Mouse (Mus musculus): ENCODE data around the gene Palm2. TPM values are rescaled to one million over a fixed set of nuclear protein-coding genes. Genes with fewer than 3 reads are reported as not detected.

The Palm2 gene
- polyA plus RNA-seq, 1 experiment from 2014 or later, result 1.4 TPM

GRCm38 (mm10) chr4:57717354-57717753 lies 283.3 kb downstream of the Palm2 start, which contains the start of gene Akap2:
TSS of gene Akap2 (plus strand) at chr4:57717657.
- H3K4me1 ChIP-seq (ENCODE audit: control insufficient read depth, insufficient read depth, low read length), result no peaks in the 10 kb centered on the region
- H3K27me3 ChIP-seq (ENCODE audit: control insufficient read depth, insufficient read depth, low read length), result no peaks in the 10 kb centered on the region
- H3K9ac ChIP-seq (ENCODE audit: low read length), result no peak within 1 kb of the TSS
- H3K27ac ChIP-seq (ENCODE audit: low read depth, low read length), result no peak within 1 kb of the TSS
- ATAC-seq (ENCODE audit: insufficient read depth, low FRiP score, low TSS enrichment) (no peak), DNase-seq (ENCODE audit: low spot score) (no peak)
- no peak within 1 kb of the TSS for H3K4me3 ChIP-seq (ENCODE audit: low read depth, low read length)
- H3K4me2 ChIP-seq (ENCODE audit: low read depth), result no peak within 1 kb of the TSS
- 86% methylated on average over 9 of the region's 9 CpGs for WGBS
- no peaks in the 10 kb centered on the region for H3K9me3 ChIP-seq (ENCODE audit: control insufficient read depth, low read length)
- H3K36me3 ChIP-seq (ENCODE audit: control insufficient read depth, insufficient read depth, low read length), result no peaks in the 10 kb centered on the region

DNA sequence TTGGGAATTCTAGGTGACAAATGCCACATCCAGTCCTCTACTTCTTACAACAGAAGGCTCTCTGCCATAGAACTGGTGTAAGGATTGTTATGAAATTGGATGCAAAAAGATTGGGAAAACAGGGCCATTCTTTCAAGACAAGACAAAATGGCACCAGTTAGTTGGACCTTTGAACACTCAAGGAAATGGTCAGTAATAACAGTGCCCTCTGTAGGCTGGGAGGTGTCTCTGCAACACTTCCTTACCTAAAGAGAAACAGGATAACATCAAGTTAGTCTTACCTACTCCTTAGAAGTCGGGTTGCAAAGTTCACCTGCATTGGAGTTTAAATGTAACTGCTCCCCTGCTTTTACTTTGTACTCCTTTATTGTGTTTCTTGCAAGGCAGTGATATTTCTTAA lies 285.3 kb downstream of the Palm2 start:
- H3K4me3 ChIP-seq (ENCODE audit: low read depth, low read length), result no peak overlapping the region
- no peaks in the 10 kb centered on the region for H3K36me3 ChIP-seq (ENCODE audit: control insufficient read depth, insufficient read depth, low read length)
- no peaks in the 10 kb centered on the region for H3K4me1 ChIP-seq (ENCODE audit: control insufficient read depth, insufficient read depth, low read length)
- no peaks in the 10 kb centered on the region for H3K27me3 ChIP-seq (ENCODE audit: control insufficient read depth, insufficient read depth, low read length)
- DNase-seq (ENCODE audit: low spot score), result no peak
- no peak overlapping the region for H3K27ac ChIP-seq (ENCODE audit: low read depth, low read length)
- H3K9me3 ChIP-seq (ENCODE audit: control insufficient read depth, low read length), result no peaks in the 10 kb centered on the region
- H3K4me2 ChIP-seq (ENCODE audit: low read depth), result no peak overlapping the region
- no peak for ATAC-seq (ENCODE audit: insufficient read depth, low FRiP score, low TSS enrichment)
- no peak overlapping the region for H3K9ac ChIP-seq (ENCODE audit: low read length)
- WGBS, result 81% methylated on average over 1 of the region's 1 CpGs

- no peak for ATAC-seq (ENCODE audit: insufficient read depth, low FRiP score, low TSS enrichment)
- 36% methylated on average over 7 of the region's 7 CpGs for WGBS
Observed at GRCm38 (mm10) chr4:57720869-57721361, 286.9 kb downstream of the Palm2 start.

GRCm38 (mm10) chr4:57722296-57722695 lies 288.2 kb downstream of the Palm2 start:
- WGBS, result 86% methylated on average over 4 of the region's 4 CpGs
- no peak for ATAC-seq (ENCODE audit: insufficient read depth, low FRiP score, low TSS enrichment)
- no peaks in the 10 kb centered on the region for H3K4me1 ChIP-seq (ENCODE audit: control insufficient read depth, insufficient read depth, low read length)

More at GRCm38 (mm10) chr4:57720869-57721361, 286.9 kb downstream of the Palm2 start:
- Histone ChIP-seq H3K4me1 (ENCODE audit: control insufficient read depth, insufficient read depth, low read length) (no peaks in the 10 kb centered on the region), H3K4me2 (ENCODE audit: low read depth) (no peak overlapping the region), H3K27ac (ENCODE audit: low read depth, low read length) (no peak overlapping the region), H3K9me3 (ENCODE audit: control insufficient read depth, low read length) (no peaks in the 10 kb centered on the region), H3K4me3 (ENCODE audit: low read depth, low read length) (no peak overlapping the region), H3K27me3 (ENCODE audit: control insufficient read depth, insufficient read depth, low read length) (no peaks in the 10 kb centered on the region), H3K36me3 (ENCODE audit: control insufficient read depth, insufficient read depth, low read length) (no peaks in the 10 kb centered on the region), H3K9ac (ENCODE audit: low read length) (no peak overlapping the region)
- no peak for DNase-seq (ENCODE audit: low spot score)

DNA sequence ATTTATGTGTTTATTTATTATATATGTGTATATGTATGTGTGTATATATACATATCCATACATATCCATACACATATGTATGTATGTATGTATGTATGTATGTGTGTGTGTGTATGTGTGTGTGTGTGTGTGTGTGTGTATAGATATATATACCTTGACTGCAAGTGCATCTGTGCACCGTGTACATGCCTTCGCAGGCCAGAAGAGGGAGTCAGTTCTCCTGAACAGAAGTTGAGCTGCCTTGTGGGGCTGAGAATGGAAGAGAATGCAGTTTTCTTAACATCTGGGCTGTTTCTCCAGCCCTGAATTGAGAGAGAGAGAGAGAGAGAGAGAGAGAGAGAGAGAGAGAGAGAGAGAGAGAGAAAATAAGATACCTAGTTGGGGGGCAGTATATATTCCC lies 289.6 kb downstream of the Palm2 start:
- WGBS, result 73% methylated on average over 2 of the region's 2 CpGs
- H3K4me1 ChIP-seq (ENCODE audit: control insufficient read depth, insufficient read depth, low read length), result no peaks in the 10 kb centered on the region
- DNase-seq (ENCODE audit: low spot score), result no peak
- H3K27ac ChIP-seq (ENCODE audit: low read depth, low read length), result no peak overlapping the region
- H3K9me3 ChIP-seq (ENCODE audit: control insufficient read depth, low read length), result no peaks in the 10 kb centered on the region
- no peak overlapping the region for H3K9ac ChIP-seq (ENCODE audit: low read length)
- no peak overlapping the region for H3K4me3 ChIP-seq (ENCODE audit: low read depth, low read length)
- H3K4me2 ChIP-seq (ENCODE audit: low read depth), result no peak overlapping the region
- no peaks in the 10 kb centered on the region for H3K36me3 ChIP-seq (ENCODE audit: control insufficient read depth, insufficient read depth, low read length)
- H3K27me3 ChIP-seq (ENCODE audit: control insufficient read depth, insufficient read depth, low read length), result no peaks in the 10 kb centered on the region
- no peak for ATAC-seq (ENCODE audit: insufficient read depth, low FRiP score, low TSS enrichment)

More at GRCm38 (mm10) chr4:57722296-57722695, 288.2 kb downstream of the Palm2 start:
- Histone ChIP-seq H3K36me3 (ENCODE audit: control insufficient read depth, insufficient read depth, low read length) (no peaks in the 10 kb centered on the region), H3K9me3 (ENCODE audit: control insufficient read depth, low read length) (no peaks in the 10 kb centered on the region), H3K27ac (ENCODE audit: low read depth, low read length) (no peak overlapping the region), H3K4me2 (ENCODE audit: low read depth) (no peak overlapping the region), H3K9ac (ENCODE audit: low read length) (no peak overlapping the region), H3K27me3 (ENCODE audit: control insufficient read depth, insufficient read depth, low read length) (no peaks in the 10 kb centered on the region), H3K4me3 (ENCODE audit: low read depth, low read length) (no peak overlapping the region)
- DNase-seq (ENCODE audit: low spot score), result no peak

- Histone ChIP-seq H3K27ac (ENCODE audit: low read depth, low read length) (no peak overlapping the region), H3K4me2 (ENCODE audit: low read depth) (no peak overlapping the region), H3K4me1 (ENCODE audit: control insufficient read depth, insufficient read depth, low read length) (no peaks in the 10 kb centered on the region), H3K9me3 (ENCODE audit: control insufficient read depth, low read length) (no peaks in the 10 kb centered on the region), H3K36me3 (ENCODE audit: control insufficient read depth, insufficient read depth, low read length) (no peaks in the 10 kb centered on the region), H3K9ac (ENCODE audit: low read length) (no peak overlapping the region), H3K27me3 (ENCODE audit: control insufficient read depth, insufficient read depth, low read length) (no peaks in the 10 kb centered on the region), H3K4me3 (ENCODE audit: low read depth, low read length) (no peak overlapping the region)
- ATAC-seq (ENCODE audit: insufficient read depth, low FRiP score, low TSS enrichment), result no peak
- DNase-seq (ENCODE audit: low spot score), result no peak
- 64% methylated on average over 1 of the region's 1 CpGs for WGBS
Observed at GRCm38 (mm10) chr4:57725569-57725968, 291.5 kb downstream of the Palm2 start.

DNA sequence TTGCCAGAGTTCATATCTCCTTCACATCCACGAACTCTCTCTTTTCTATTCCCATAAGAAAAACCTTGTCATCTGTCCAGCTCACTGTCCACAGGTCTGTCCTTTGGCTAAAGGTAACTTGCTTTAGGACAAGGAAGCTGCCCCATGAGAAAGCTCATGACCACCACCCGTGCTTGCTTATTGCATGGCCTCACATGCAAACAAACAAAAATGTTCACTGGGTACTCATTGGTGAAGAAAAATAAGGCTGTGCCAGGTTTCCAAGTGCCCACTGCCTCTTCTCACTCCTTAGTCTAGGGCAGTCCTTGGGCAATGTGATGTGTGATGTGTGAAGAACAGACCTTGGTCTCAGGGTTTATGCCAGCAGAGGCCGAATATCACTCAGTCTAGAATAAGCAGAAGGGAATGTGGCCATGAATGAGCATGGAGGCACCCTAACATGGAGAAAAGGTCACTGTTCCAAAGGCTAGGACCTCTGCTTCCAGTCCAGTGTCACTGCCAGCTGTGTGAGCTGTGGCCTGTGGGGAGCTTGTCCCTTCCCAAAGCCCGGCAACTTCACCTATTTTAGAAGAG lies 294.6 kb downstream of the Palm2 start:
- H3K9me3 ChIP-seq (ENCODE audit: control insufficient read depth, low read length), result no peaks in the 10 kb centered on the region
- H3K4me2 ChIP-seq (ENCODE audit: low read depth), result no peak overlapping the region
- no peaks in the 10 kb centered on the region for H3K4me1 ChIP-seq (ENCODE audit: control insufficient read depth, insufficient read depth, low read length)
- H3K4me3 ChIP-seq (ENCODE audit: low read depth, low read length), result no peak overlapping the region
- no peak overlapping the region for H3K9ac ChIP-seq (ENCODE audit: low read length)
- WGBS, result 85% methylated on average over 4 of the region's 4 CpGs
- no peaks in the 10 kb centered on the region for H3K36me3 ChIP-seq (ENCODE audit: control insufficient read depth, insufficient read depth, low read length)
- ATAC-seq (ENCODE audit: insufficient read depth, low FRiP score, low TSS enrichment) (no peak), DNase-seq (ENCODE audit: low spot score) (no peak)
- H3K27me3 ChIP-seq (ENCODE audit: control insufficient read depth, insufficient read depth, low read length), result no peaks in the 10 kb centered on the region
- no peak overlapping the region for H3K27ac ChIP-seq (ENCODE audit: low read depth, low read length)

- DNase-seq (ENCODE audit: low spot score) (no peak), ATAC-seq (ENCODE audit: insufficient read depth, low FRiP score, low TSS enrichment) (no peak)
- no peaks in the 10 kb centered on the region for H3K27me3 ChIP-seq (ENCODE audit: control insufficient read depth, insufficient read depth, low read length)
- WGBS, result 97% methylated on average over 6 of the region's 6 CpGs
- no peak overlapping the region for H3K9ac ChIP-seq (ENCODE audit: low read length)
- H3K4me3 ChIP-seq (ENCODE audit: low read depth, low read length), result no peak overlapping the region
- H3K36me3 ChIP-seq (ENCODE audit: control insufficient read depth, insufficient read depth, low read length), result no peaks in the 10 kb centered on the region
- H3K27ac ChIP-seq (ENCODE audit: low read depth, low read length), result no peak overlapping the region
- no peaks in the 10 kb centered on the region for H3K4me1 ChIP-seq (ENCODE audit: control insufficient read depth, insufficient read depth, low read length)
- H3K9me3 ChIP-seq (ENCODE audit: control insufficient read depth, low read length), result no peaks in the 10 kb centered on the region
- no peak overlapping the region for H3K4me2 ChIP-seq (ENCODE audit: low read depth)
Observed at GRCm38 (mm10) chr4:57730047-57730446, 296.0 kb downstream of the Palm2 start.

GRCm38 (mm10) chr4:57730801-57731598 lies 297.0 kb downstream of the Palm2 start:
- Histone ChIP-seq H3K4me2 (ENCODE audit: low read depth) (no peak overlapping the region), H3K9me3 (ENCODE audit: control insufficient read depth, low read length) (no peaks in the 10 kb centered on the region), H3K27me3 (ENCODE audit: control insufficient read depth, insufficient read depth, low read length) (no peaks in the 10 kb centered on the region), H3K36me3 (ENCODE audit: control insufficient read depth, insufficient read depth, low read length) (no peaks in the 10 kb centered on the region), H3K27ac (ENCODE audit: low read depth, low read length) (no peak overlapping the region), H3K9ac (ENCODE audit: low read length) (no peak overlapping the region), H3K4me3 (ENCODE audit: low read depth, low read length) (no peak overlapping the region), H3K4me1 (ENCODE audit: control insufficient read depth, insufficient read depth, low read length) (no peaks in the 10 kb centered on the region)
- DNase-seq (ENCODE audit: low spot score) (no peak), ATAC-seq (ENCODE audit: insufficient read depth, low FRiP score, low TSS enrichment) (no peak)
- WGBS, result 83% methylated on average over 11 of the region's 11 CpGs

Data from neural tube, embryonic 11.5 days (tissue).